Mouse (Mus musculus) liver, embryonic 14.5 days (tissue): ENCODE measurements around the gene Ccnt2.

ENCODE experiments used
- CTCF ChIP-seq: IDR thresholded peaks from 2 replicates; pipeline ENCODE4 v1.5.1; 2016; ENCODE audit warnings: antibody characterized with exemption, low read depth, control low read depth
- EP300 ChIP-seq: IDR thresholded peaks from 2 replicates; pipeline ENCODE4 v1.6.1; 2016; ENCODE audit warnings: antibody characterized with exemption, low read depth

- TF ChIP-seq CTCF (no peak), EP300 (no peak)
Measured at GRCm38 (mm10) chr1:127834202-127834601, 60.2 kb downstream of the Ccnt2 start.
